Mouse (Mus musculus) heart, adult 2 months (tissue): ENCODE results near the gene Gm17651.

Source experiments
- CTCF ChIP-seq: fragments of 200-600 bp; IDR thresholded peaks from 2 replicates; pipeline ENCODE4 v1.8.1; 2022; ENCODE audit warnings: antibody characterized with exemption, mild to moderate bottlenecking, moderate library complexity
- EP300 ChIP-seq: fragments of 200-500 bp; IDR thresholded peaks from 2 replicates; pipeline ENCODE4 v1.6.1; 2011; ENCODE audit warnings: low read depth, low read length, control low read depth; ENCODE audit not compliant: insufficient read depth
- POLR2A ChIP-seq: fragments of 200-500 bp; IDR thresholded peaks from 2 replicates; pipeline ENCODE4 v1.6.1; 2011; ENCODE audit warnings: mild to moderate bottlenecking, low read depth, low read length, control low read depth; ENCODE audit not compliant: insufficient read depth

DNA sequence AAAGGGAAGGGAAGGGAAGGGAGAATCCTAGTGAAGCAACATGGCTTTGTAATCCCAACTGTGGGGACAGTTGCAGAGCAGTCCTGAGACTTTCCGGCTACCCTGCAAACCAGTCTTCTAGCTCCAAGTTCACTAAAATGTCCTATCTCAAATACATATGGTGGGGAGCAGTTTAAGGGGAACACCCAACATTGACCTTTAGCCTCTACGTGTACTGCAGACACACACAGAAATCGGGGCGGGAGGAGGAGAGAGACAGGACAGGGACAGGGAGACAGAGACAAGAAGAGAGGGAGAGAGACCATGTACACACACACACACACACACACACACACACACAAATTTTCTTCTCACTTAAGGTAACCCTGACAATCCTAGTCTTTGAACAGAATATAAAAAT is 44.6 kb downstream of the Gm17651 start:
- TF ChIP-seq POLR2A: no peak
- no peak for TF ChIP-seq EP300
- no peak for TF ChIP-seq CTCF
